Mouse (Mus musculus): ENCODE results near the gene Wdfy4. TPM values are rescaled to one million over a fixed set of nuclear protein-coding genes. Genes with fewer than 3 reads are reported as not detected.

Wdfy4 gene
- total and polyA plus RNA-seq, 2 experiments from 2014 or later, result 0.11 to 0.89 TPM

GRCm38 (mm10) chr14:33072351-33072750 is 113.0 kb downstream of the Wdfy4 start:
- 86% methylated on average over 7 of the region's 7 CpGs for WGBS
- Histone ChIP-seq H3K36me3 (ENCODE audit: insufficient read depth, low read length) (no peaks in the 10 kb centered on the region), H3K27ac (no peak overlapping the region), H3K27me3 (ENCODE audit: insufficient read depth, low read length) (0 out of 2 replicates have a peak, but pooled peaks cover under 1% of the 10 kb centered on the region), H3K4me1 (ENCODE audit: insufficient read depth, low read length) (no peaks in the 10 kb centered on the region), H3K9ac (replicated peaks; ENCODE audit: low read length) (no peak overlapping the region), H3K4me3 (ENCODE audit: low read length) (no peak overlapping the region), H3K4me2 (ENCODE audit: low read depth, low read length) (no peak overlapping the region), H3K9me3 (ENCODE audit: low read length) (no peaks in the 10 kb centered on the region)
- TF ChIP-seq CTCF (IDR thresholded peaks at IDR 0.05; ENCODE audit: low read depth), result no peak
- DNase-seq (ENCODE audit: low spot score), result no peak
- ATAC-seq, result no peak

DNA sequence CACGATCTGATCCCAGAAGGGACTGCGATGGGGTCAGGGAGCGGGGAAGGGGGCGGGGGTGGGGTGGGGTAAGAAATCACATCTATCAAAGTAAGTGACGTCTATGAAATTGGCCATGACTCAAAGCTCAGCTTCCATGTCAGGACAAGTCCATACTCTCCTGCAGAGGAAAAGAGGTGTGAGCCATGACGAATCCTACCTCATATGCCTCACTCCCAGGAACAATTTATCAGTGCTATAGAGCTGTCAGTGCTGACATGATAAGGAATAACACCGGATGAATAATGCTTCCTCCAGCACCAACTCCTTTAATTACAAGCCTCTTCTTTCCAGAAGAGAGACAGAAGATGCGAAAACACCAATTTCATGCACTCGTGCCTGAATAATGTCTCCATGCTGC is 117.6 kb downstream of the Wdfy4 start:
- no peaks in the 10 kb centered on the region for H3K27me3 ChIP-seq (ENCODE audit: insufficient read depth, low read length)
- H3K4me1 ChIP-seq (ENCODE audit: insufficient read depth, low read length), result no peaks in the 10 kb centered on the region
- no peaks in the 10 kb centered on the region for H3K36me3 ChIP-seq (ENCODE audit: insufficient read depth, low read length)
- no peaks in the 10 kb centered on the region for H3K9me3 ChIP-seq (ENCODE audit: low read length)
- DNase-seq (ENCODE audit: low spot score) (peak; percentile 45), ATAC-seq (0 out of 2 replicates have a peak, but pooled peaks have one; percentile 32)
- no peak overlapping the region for H3K27ac ChIP-seq
- H3K9ac ChIP-seq (replicated peaks; ENCODE audit: low read length), result no peak overlapping the region
- TF ChIP-seq CTCF (IDR thresholded peaks at IDR 0.05; ENCODE audit: low read depth), result no peak
- no peak overlapping the region for H3K4me3 ChIP-seq (ENCODE audit: low read length)
- H3K4me2 ChIP-seq (ENCODE audit: low read depth, low read length), result no peak overlapping the region
- WGBS, result 49% methylated on average over 9 of the region's 9 CpGs

GRCm38 (mm10) chr14:33062996-33063395 is 122.3 kb downstream of the Wdfy4 start:
- no peaks in the 10 kb centered on the region for H3K4me1 ChIP-seq (ENCODE audit: insufficient read depth, low read length)
- no peaks in the 10 kb centered on the region for H3K9me3 ChIP-seq (ENCODE audit: low read length)
- no peak overlapping the region for H3K4me2 ChIP-seq (ENCODE audit: low read depth, low read length)
- DNase-seq (ENCODE audit: low spot score) (no peak), ATAC-seq (no peak)
- WGBS, result 42% methylated on average over 5 of the region's 5 CpGs
- no peak for TF ChIP-seq CTCF (IDR thresholded peaks at IDR 0.05; ENCODE audit: low read depth)
- H3K27ac ChIP-seq, result no peak overlapping the region
- H3K27me3 ChIP-seq (ENCODE audit: insufficient read depth, low read length), result no peaks in the 10 kb centered on the region
- H3K36me3 ChIP-seq (ENCODE audit: insufficient read depth, low read length), result no peaks in the 10 kb centered on the region
- no peak overlapping the region for H3K9ac ChIP-seq (replicated peaks; ENCODE audit: low read length)
- no peak overlapping the region for H3K4me3 ChIP-seq (ENCODE audit: low read length)

DNA sequence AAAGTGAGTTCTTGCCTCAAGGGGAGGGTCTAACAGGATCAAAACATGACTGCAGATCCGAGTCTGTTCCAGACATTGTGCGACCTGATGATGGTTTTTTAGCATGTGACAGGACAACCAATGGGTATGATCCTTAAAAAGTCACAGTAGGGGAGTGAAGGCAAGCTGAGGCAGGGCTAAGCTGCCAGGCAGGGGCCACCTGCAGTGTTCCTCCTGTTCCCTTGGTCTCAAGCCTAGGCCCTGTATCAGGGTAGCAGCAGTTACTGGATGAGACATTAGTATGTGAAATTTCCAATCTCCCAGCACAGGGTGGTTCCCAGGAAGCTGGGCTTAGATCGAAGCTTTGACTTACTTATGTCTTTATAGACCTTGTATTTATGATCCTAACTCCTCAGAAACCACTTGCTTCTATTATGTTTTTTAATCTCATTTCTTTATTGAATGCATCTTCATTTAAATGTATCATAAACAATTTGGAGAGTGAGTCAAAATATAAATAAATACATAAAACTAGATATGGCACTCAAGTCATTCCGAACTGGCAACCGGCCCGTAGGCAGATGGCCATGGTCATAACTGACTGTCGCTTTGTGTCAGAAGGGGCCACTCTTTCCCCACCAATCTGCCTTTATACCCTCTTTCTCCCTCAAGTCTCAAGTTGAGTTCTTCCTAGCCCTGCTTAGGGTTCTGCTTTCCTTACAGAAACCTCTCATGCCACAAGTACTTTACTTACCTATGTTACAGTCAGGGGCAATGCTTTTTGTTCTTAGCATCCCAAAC is 126.2 kb downstream of the Wdfy4 start:
- H3K9me3 ChIP-seq (ENCODE audit: low read length), result no peaks in the 10 kb centered on the region
- no peak overlapping the region for H3K4me2 ChIP-seq (ENCODE audit: low read depth, low read length)
- ATAC-seq (no peak), DNase-seq (ENCODE audit: low spot score) (no peak)
- no peaks in the 10 kb centered on the region for H3K36me3 ChIP-seq (ENCODE audit: insufficient read depth, low read length)
- peaks cover 2% of the 10 kb centered on the region; the same call in 1 of the 2 replicates for H3K4me1 ChIP-seq (ENCODE audit: insufficient read depth, low read length)
- no peak overlapping the region for H3K9ac ChIP-seq (replicated peaks; ENCODE audit: low read length)
- TF ChIP-seq CTCF (IDR thresholded peaks at IDR 0.05; ENCODE audit: low read depth), result no peak
- H3K4me3 ChIP-seq (ENCODE audit: low read length), result no peak overlapping the region
- no peak overlapping the region for H3K27ac ChIP-seq
- H3K27me3 ChIP-seq (ENCODE audit: insufficient read depth, low read length), result no peaks in the 10 kb centered on the region
- WGBS, result 90% methylated on average over 7 of the region's 7 CpGs

- ATAC-seq, result no peak
- Histone ChIP-seq H3K27me3 (ENCODE audit: insufficient read depth, low read length) (no peaks in the 10 kb centered on the region), H3K36me3 (ENCODE audit: insufficient read depth, low read length) (no peaks in the 10 kb centered on the region), H3K4me2 (ENCODE audit: low read depth, low read length) (no peak overlapping the region), H3K9ac (replicated peaks; ENCODE audit: low read length) (no peak overlapping the region), H3K4me3 (ENCODE audit: low read length) (no peak overlapping the region), H3K9me3 (ENCODE audit: low read length) (no peaks in the 10 kb centered on the region), H3K4me1 (ENCODE audit: insufficient read depth, low read length) (peaks cover 7% of the 10 kb centered on the region; the same call in 1 of the 2 replicates), H3K27ac (no peak overlapping the region)
- no peak for TF ChIP-seq CTCF (IDR thresholded peaks at IDR 0.05; ENCODE audit: low read depth)
- DNase-seq (ENCODE audit: low spot score), result no peak
- 29% methylated on average over 8 of the region's 8 CpGs for WGBS
These were observed 131.9 kb downstream of the Wdfy4 start for GRCm38 (mm10) chr14:33053441-33053840.

DNA sequence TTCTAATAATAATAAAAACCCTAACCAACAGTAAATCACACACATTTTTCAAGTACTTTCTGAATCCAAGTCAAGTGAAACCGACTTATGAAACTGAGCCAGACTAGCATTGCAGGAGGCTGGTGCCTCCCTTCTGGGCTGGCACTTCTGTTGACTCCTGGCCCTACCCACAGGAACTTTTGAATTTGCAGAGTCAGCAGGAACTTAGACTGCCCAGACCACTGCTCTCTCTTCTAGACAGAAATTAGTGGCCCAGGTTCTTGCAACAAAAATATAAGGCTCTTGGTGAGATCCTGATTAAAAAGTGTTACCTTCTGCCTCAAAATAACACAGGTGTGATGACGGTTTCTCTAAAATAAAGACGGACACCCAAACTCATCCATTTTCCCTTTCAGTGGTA is 140.1 kb downstream of the Wdfy4 start:
- Histone ChIP-seq H3K4me3 (ENCODE audit: low read length) (no peak overlapping the region), H3K4me1 (ENCODE audit: insufficient read depth, low read length) (no peaks in the 10 kb centered on the region), H3K9ac (replicated peaks; ENCODE audit: low read length) (no peak overlapping the region), H3K9me3 (ENCODE audit: low read length) (no peaks in the 10 kb centered on the region), H3K36me3 (ENCODE audit: insufficient read depth, low read length) (no peaks in the 10 kb centered on the region), H3K27me3 (ENCODE audit: insufficient read depth, low read length) (no peaks in the 10 kb centered on the region), H3K27ac (no peak overlapping the region), H3K4me2 (ENCODE audit: low read depth, low read length) (no peak overlapping the region)
- WGBS, result 89% methylated on average over 3 of the region's 3 CpGs
- DNase-seq (ENCODE audit: low spot score) (no peak), ATAC-seq (no peak)
- TF ChIP-seq CTCF (IDR thresholded peaks at IDR 0.05; ENCODE audit: low read depth), result no peak

GRCm38 (mm10) chr14:33036811-33037210 is 148.5 kb downstream of the Wdfy4 start:
- DNase-seq (ENCODE audit: low spot score) (peak; percentile 28), ATAC-seq (no peak)
- TF ChIP-seq CTCF (IDR thresholded peaks at IDR 0.05; ENCODE audit: low read depth), result peak; percentile 3; the same call in 1 of the 2 replicates
- Histone ChIP-seq H3K36me3 (ENCODE audit: insufficient read depth, low read length) (no peaks in the 10 kb centered on the region), H3K9ac (replicated peaks; ENCODE audit: low read length) (no peak overlapping the region), H3K9me3 (ENCODE audit: low read length) (no peaks in the 10 kb centered on the region), H3K27ac (no peak overlapping the region), H3K27me3 (ENCODE audit: insufficient read depth, low read length) (no peaks in the 10 kb centered on the region), H3K4me3 (ENCODE audit: low read length) (no peak overlapping the region), H3K4me1 (ENCODE audit: insufficient read depth, low read length) (no peaks in the 10 kb centered on the region), H3K4me2 (ENCODE audit: low read depth, low read length) (no peak overlapping the region)
- WGBS, result 39% methylated on average over 3 of the region's 3 CpGs
